Mouse (Mus musculus): ENCODE results near the gene Tmem43.

The Tmem43 gene

GRCm38 (mm10) chr6:91489872-91490271 lies 16.4 kb downstream of the Tmem43 start:
- no peak for DNase-seq

- DNase-seq, result no peak
Measured at GRCm38 (mm10) chr6:91491004-91491403, 17.5 kb downstream of the Tmem43 start.

GRCm38 (mm10) chr6:91493053-91493452 lies 19.6 kb downstream of the Tmem43 start:
- no peak for DNase-seq

- DNase-seq, result no peak
Measured at GRCm38 (mm10) chr6:91494526-91494925, 21.0 kb downstream of the Tmem43 start.

GRCm38 (mm10) chr6:91503302-91503701 lies 29.8 kb downstream of the Tmem43 start:
- no peak for DNase-seq

GRCm38 (mm10) chr6:91506036-91506435 lies 32.5 kb downstream of the Tmem43 start:
- DNase-seq, result no peak

- DNase-seq, result no peak
Measured at GRCm38 (mm10) chr6:91508041-91508440, 34.5 kb downstream of the Tmem43 start.

- peak; percentile 53 to 78 for DNase-seq
Measured at GRCm38 (mm10) chr6:91509326-91509725, 35.8 kb downstream of the Tmem43 start.

DNA sequence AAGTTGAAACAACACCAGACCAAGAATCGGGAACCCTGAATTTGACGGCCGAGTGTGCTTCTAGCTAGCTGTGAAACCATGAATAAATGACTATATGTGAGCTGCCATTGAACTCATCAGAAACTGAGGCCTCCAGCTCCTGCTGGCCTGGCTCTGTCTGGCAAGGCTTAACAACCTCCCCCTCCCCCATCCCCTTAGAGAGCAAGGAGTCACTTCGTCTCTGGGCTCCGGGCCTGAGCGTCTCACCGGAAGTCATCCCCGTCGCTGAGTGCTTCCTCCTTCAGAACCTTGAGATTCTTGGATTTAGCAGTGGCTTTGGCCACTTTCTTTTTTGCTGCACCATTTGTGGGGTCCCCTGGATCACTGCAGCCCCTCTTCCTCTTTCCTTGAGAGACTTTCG lies 36.7 kb downstream of the Tmem43 start:
- DNase-seq, result no peak

- DNase-seq, result no peak
Measured at GRCm38 (mm10) chr6:91514135-91514534, 40.6 kb downstream of the Tmem43 start.

GRCm38 (mm10) chr6:91514737-91515362 lies 41.3 kb downstream of the Tmem43 start:
- DNase-seq, result peak in 1 of 2 experiments; percentile 17

DNA sequence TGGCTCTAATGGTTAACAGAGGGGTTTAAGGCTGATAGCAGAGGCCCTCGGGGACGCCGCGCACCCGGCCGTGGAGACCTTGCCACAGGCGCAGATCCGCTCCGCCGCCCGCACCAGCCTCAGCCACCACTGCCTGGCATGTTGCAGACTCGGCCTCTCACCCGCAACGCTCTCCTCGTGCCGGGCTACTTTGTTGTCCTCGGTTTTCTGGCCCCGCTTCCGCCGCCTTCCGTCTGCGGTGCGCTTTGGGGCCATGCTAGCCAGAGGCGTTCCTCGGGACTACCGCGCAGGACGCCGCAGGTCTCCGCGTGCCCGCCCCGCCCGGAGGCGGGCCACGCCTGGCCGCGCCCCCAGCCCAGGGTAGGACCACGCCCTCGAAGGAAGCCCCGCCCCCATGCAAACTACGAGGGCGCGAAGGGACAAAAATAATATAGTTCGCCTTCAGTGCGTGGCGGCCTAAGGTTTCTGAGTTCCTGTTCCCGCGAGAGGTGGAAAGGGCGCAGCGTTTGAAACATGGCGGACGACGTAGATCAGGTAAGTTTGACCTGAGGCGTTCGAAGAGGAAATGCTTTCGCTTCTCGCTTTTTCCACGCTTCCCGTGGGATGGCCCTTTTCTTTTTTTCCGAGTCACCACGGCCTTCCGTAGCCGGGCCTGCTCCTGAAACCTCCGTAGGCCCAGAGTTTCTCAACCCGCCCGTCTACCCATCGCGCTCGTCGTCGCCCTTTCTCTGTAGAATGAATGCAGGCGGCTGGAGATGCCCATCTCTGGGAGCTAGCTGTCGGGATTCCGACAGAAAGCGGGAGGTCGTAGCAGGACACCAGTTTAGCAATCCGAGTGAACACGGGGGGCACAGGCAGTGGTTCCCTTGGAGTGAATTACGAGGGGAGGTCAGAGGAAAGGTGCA lies 42.3 kb downstream of the Tmem43 start, which contains the start of the genes Xpc and Lsm3:
Xpc (minus strand) TSS at position 344 of the 905 bp plus-strand sequence.
Lsm3 (plus strand) TSS at position 384 of the 905 bp plus-strand sequence.
- DNase-seq, result peak; percentile 96 to 99

GRCm38 (mm10) chr6:91518454-91519020 lies 45.0 kb downstream of the Tmem43 start:
- DNase-seq, result no peak

GRCm38 (mm10) chr6:91522816-91523215 lies 49.3 kb downstream of the Tmem43 start:
- no peak for DNase-seq

DNA sequence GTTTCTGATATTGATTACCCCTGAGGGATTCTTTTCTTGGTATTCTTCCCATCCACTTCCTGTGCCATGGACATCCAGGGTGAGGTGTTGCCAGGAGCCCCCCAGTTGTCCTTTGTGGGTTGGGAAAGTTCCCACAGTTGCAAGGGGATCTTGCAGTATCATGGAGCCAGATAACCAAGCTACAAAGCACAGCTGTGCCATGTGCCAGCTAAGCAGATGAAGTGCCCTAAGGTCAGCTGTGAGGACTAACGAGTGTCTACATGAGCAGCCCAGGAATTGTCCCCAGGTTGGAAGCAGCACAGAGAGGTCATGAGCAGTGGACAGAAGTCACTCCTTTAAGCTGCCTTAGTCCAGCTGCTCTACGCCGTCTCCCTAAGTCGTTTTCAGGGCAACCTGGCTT lies 52.0 kb downstream of the Tmem43 start:
- no peak for DNase-seq

- no peak for DNase-seq
Measured at GRCm38 (mm10) chr6:91527227-91527860, 53.8 kb downstream of the Tmem43 start.

GRCm38 (mm10) chr6:91528265-91528664 lies 54.8 kb downstream of the Tmem43 start:
- DNase-seq, result no peak

DNA sequence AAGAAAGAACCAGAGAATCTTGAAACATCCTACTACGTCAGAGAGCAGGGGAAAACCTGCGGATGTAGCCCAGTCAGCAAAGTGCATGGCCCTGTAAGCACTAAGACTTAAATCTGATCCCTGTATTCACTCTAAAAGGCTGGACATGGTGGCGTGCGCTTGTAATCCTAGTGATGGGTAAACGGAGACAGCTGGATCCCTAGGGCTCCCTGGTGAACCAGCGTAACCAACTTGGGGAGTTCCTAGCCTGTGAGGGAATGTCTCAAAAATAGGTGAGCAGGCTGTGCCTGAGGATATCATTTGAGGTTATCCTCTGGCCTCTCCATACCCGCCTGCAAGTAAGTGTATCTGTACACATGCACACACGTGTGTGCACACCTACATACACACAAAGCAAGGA lies 57.2 kb downstream of the Tmem43 start:
- DNase-seq, result no peak

- no peak for DNase-seq
Measured at GRCm38 (mm10) chr6:91531276-91531675, 57.8 kb downstream of the Tmem43 start.

DNA sequence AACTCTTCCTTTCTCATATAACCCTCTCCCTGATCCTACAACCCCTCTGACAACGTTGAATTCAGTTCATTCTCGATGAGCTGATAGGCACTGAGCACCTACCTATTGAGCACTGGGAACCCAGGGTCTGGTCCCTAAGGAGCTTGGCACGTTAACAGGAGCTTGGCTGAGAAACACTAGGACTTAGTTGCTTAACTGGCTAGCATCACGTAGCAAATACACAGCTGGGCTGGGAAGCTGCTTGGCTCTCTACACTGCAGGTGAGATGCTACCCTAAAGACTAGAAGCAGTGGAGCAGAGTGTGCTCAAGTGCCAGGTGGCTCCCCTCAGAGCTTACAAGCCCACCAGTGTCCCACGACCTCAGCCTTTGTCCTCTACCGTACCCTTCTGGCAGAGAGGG lies 59.2 kb downstream of the Tmem43 start:
- no peak for DNase-seq

DNA sequence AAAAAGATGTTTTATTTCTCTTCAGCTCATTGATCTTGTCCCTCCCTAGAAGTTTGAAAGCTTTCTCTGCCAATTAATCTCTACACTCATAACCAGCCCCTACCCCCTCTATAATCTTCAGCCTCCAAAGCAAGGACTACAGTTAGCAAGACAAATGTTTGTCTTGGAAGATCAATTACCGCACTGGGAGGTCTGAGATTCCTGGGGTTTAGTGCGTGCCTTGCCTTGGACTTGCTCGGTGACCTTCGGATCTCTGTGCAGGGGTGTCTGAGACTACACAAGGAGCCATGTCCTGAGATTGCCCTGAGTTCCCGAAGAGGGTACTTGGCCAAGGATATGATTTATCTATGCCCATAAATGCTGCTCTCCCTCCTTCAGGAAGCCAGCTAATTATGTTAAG lies 59.9 kb downstream of the Tmem43 start:
- DNase-seq, result no peak

- no peak for DNase-seq
Measured at GRCm38 (mm10) chr6:91533771-91534170, 60.3 kb downstream of the Tmem43 start.

GRCm38 (mm10) chr6:91534268-91534667 lies 60.8 kb downstream of the Tmem43 start:
- DNase-seq, result no peak

Data from spleen, adult 18-20 months (tissue).